Mouse (Mus musculus): Measurements from ENCODE around the gene Col13a1.
A peak's percentile ranks its signal among the peaks of the same experiment; 100 is the strongest.

Gene Col13a1

DNA sequence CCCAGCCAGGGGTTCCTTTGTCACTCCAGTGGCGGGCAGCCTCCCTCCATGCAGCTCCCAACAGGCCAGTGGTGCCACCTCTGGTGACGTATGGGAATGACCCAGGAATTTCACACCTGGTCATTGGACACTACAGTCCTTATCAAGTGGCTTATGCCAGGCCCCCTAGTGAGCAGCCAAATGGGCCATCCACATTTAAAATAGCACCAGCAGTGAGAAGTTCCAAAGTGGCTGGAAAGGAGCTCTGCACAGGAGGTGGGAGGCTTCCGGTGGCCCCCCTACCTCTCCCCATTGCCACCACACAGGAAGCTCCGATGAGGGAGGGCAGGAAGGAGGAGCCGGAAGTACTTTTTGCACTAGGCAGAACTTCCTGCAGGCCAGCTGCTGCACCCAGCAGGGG is 72.7 kb downstream of the Col13a1 start:
- no peak for DNase-seq (ENCODE audit: low read depth, low spot score)

DNA sequence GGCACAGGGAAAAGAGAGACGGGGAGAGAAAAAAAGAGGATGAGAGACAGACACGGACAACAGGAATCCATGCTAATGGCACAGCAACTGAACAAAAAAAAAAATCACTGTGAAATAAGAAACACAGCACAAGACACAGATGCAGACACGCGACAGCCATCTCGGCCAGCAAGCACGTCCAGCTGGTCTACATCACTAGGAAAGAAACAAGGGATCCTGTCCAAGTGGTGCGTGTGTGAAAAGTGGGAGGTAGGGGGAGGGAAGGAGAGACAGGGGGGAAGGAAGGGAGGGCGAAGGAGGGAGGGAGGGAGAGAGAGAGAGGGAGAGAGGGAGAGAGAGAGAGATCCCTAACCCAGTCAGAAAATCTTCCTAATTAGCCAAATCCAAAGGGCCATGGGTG is 73.6 kb downstream of the Col13a1 start:
- no peak for DNase-seq (ENCODE audit: low read depth, low spot score)

DNA sequence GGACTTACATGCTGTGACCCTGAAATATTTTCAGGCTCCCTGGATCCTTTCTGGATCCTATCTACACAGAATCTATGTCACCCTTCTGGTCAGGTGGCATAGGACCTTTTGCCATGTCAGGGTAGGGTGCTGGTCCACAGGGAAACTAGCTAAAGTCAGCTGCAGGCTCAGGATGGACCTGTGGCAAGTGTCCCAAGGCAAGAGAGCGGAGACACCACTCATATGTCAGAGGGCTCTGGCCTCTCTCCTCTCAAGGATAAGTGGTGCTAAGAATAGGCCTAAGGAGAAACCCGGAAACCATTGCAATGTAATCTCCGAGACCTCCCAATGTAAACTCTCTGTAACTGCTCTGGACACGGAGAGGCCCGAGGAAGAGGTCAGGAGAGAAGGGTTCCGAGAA is 80.8 kb downstream of the Col13a1 start:
- DNase-seq (ENCODE audit: low read depth, low spot score), result no peak

DNA sequence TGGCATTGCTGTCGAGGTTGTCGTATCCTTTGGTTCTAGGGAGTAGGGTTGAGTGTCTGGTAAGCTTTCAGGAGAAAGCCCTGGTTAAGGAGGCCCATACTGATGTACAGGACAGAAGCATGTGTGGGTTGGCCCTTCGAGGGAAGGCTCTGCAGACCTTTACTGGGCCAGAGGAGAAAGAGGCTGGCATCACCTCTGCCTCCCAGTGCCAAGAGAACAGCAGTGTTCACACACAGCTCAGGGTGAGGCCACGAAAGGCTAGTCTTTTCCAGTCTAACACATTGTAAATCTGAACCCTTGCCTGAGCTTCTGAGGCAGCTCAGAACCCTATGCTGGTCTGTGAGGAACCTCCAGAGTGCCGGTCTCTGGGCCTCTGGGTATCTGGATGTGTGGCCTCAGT is 84.3 kb downstream of the Col13a1 start:
- no peak for DNase-seq (ENCODE audit: low read depth, low spot score)

DNA sequence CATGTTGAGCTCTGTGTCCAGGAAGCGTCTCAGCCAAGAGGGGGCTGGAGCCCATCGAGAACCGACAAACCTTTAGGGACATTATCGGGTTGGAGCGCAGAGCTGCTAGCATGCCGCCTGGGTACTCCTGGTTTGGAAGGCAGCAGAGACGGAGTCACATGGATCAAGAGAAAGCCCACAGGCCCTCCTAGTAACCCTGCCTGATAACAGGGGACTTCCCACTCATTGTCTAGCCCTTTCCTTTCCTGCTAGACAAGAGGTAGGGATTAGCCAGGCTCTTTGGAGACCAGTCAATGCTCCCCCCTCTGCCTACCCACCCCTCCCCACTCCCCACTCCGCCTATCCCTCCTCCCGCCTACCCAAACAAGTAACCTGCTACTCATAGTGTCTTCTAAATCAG is 87.8 kb downstream of the Col13a1 start:
- no peak for DNase-seq (ENCODE audit: low read depth, low spot score)

DNA sequence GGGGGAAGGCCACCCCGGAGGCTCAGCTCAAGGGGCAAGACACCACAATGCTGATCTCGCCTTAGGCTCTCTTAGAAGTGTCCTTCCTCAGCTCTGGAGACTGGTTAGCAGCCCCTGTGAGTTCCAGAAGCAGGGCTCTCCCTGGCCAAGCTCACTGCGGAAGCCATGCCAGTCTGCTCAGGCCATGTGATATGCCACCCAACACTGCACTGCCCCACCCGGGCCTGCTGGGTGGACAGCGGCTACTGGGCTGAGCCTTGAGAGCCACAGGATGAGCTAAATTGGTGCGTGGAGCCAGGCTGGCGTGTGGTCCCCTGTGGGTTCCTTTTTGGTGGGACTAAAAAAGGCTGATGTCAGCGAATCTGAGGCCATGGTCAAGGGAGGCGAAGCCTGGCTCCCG is 88.6 kb downstream of the Col13a1 start:
- no peak for DNase-seq (ENCODE audit: low read depth, low spot score)

DNA sequence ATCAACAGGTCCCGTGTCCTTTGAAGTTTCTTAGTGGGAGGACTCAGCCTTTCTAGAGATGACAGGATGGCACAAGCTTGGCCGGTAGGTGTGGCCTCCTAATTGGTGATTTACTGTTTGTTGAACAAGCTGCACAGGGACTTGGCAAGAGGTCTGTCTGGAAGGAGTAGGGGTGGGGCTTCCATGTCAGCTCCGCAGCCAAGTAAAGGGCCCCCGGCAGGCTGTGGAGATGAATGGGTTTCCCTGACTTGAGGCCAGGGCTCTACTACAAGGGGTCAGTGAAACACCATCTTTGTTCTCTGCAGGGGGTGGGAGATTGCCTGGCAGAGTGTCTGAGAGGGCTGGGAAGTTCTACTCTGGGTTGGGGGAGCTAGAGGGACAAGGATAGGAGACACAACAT is 99.5 kb downstream of the Col13a1 start:
- DNase-seq (ENCODE audit: low read depth, low spot score), result no peak

DNA sequence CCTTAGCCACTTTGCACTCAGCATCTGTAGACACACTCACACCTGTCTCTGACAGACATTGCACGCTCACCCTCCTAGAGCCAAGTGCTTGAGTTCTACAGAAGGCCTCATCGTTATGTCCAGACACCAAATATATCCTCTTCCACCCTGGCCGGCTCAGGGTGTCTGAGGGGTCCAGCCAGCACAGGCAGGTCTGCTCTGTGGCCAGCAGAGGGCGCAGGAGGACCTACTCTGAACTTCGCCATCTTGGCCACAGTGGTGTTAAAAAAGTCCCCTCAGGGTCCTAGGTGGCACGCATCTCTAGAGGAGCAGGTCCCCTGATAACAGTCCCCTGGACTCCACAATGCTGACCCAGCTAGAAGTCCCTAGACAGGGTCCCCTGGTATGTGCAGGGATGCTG is 101.1 kb downstream of the Col13a1 start:
- peak; percentile 1 for DNase-seq (ENCODE audit: low read depth, low spot score)

DNA sequence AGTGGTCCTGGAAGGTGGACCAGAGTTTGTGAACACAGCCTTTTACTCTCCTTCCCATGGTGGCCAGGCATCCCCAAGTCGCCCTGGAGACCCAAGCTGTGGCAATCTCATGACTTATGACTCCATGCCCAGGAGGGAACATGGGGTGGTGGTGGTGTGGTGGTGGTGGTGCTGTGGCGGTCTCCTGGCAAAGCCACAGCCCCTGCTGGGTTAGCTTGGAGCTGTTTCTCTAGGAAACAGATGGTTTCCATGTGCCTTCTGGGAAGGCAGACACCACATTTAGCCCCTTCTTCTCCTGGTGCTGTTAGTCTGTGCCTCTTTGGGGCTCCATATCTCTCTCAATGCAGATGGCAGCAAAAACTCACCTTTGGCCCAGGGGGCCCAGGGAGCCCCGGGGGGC is 109.1 kb downstream of the Col13a1 start:
- no peak for DNase-seq (ENCODE audit: low read depth, low spot score)

DNA sequence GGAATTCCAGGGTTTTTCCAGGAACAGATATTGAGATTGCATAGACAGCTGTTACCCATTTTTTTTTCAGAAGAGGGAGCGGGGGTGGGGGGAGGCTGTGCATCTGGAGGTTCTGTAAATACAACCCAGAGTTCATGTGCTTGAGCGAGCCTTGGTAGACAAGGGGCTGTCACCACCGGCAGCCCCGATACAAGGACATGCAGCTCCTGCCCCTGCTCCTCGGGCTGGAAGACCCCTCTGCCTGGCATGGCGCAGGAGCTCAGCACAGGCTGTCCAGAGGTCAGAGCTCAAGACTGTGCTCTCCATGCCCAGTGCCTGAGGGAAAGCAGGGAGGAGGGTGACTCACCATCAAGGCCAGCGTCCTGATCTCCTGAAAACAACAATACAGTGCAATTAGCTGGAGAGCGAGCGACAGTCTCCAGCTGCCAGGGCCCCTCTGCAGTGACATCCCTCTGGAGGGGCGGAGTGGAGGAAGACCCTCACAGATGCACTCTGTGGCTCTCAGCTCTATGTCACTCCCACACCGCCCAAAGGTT is 112.8 kb downstream of the Col13a1 start:
- DNase-seq (ENCODE audit: low read depth, low spot score), result no peak

DNA sequence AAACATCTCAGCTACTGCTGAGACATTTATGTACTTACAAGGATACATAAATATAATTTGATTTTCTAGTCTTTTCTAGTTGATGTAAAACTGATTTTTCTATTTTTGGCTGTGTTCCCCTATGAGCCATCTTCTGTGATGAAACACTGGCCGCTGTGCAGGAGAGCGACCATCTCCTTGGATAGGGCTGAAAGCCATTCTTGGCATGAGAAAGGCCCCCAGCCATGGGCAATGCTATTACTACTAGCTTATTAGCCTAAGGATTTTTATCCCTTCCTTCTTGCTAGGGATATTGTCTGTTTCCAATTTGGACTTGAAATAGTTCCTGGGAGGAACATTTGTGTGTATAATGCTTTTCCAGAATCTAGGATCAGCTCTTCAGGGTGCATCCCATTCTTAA is 119.5 kb downstream of the Col13a1 start:
- no peak for DNase-seq (ENCODE audit: low read depth, low spot score)

DNA sequence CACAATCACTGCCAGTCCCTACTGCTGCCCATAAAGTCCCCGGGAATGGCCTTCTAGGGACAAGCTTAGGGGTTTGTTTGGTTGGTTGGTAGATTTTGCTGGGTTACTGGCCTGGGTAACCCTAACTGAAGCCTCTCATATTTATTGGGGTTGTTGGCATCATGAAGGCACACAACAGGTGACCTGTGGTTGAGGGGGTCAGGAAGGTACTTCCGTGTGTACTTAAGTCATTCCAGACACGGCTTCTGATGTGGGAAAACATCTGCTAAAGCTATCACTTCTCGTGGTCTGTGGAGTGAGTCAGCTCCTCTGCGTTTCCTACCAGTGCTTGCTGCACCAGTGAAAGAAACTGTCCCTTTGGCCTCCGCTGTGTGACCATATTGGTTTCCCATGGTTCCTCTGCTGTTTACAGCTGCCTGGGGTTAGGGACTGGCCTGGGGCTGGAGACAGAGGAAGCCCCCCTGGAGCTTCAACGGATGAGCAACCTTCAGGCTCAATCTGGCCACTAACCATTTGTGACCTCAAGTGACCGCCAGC is 123.7 kb downstream of the Col13a1 start:
- no peak for DNase-seq (ENCODE audit: low read depth, low spot score)

DNA sequence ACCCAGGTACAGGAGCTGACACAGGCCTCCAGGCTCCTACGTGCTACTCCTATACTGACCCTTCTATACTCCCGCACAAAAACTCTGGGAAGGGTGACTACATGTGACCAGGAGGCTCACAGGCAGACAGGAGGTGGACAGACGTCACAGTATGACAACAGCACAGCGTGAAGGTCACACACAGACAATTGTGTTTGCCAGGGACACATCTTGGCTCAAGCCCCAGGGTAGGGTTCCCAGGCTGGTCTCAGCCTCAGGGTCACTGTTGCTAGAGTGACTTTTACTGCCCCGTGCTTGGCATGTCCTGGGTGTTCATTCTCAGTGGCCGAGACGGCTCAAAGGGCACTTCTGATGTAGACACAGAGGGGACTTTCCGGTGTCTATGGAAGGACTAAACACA is 126.1 kb downstream of the Col13a1 start:
- no peak for DNase-seq (ENCODE audit: low read depth, low spot score)

DNA sequence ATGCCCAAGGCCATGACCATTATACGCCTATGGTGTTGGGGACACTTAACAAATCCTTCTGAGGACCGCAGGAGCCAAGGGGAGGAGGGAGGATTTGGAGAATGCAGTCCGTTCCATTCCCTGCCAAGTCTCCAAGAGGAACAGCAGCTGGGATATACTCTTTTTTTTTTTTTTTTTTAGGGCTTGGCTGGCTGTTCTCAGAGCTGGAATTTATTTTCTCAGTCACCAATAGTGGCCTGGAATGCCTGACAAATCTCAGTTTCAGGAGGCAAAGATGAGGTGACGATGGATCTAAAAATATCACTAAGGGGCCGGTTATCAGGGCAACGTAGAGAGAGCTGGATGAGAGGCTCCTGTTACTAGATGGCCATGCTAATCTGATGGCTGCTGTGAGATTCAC is 130.4 kb downstream of the Col13a1 start:
- DNase-seq (ENCODE audit: low read depth, low spot score), result no peak

DNA sequence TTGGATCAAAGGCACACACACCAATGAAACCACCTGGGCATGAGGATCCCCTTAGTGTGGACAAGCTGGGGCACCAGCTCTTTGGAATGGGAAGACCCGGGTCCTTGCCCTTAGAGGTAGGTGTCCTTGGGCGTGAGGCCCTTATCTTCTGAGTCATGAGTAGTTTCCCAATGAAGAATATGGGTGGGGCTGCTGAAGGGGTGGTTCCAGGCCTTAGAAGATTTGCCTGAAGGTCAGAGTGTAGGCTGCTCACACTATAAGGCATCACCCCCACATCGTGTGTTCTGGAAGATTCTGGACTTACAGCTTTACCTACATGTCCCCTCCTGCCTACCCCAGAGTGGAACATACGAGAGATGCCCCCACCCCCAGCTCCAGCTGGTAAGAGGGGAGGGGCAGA is 133.4 kb downstream of the Col13a1 start:
- DNase-seq (ENCODE audit: low read depth, low spot score), result no peak

DNA sequence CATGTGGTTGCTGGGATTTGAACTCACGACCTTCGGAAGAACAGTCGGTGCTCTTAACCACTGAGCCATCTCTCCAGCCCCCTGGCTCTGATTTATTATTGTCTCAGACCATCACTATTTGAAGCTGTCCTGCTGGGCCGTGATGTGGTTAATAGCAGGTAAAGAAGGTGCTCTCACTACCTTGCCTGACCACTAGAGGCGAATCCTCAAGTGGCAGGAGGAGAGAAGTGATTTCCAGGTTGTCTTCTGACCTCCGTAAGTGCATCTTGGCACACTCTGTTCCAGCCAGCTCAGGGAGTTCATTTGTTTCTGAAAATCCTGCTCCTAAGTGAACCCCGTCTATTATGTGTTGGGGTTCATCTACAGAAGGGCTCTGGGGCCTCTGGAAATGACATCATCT is 134.4 kb downstream of the Col13a1 start:
- no peak for DNase-seq (ENCODE audit: low read depth, low spot score)

DNA sequence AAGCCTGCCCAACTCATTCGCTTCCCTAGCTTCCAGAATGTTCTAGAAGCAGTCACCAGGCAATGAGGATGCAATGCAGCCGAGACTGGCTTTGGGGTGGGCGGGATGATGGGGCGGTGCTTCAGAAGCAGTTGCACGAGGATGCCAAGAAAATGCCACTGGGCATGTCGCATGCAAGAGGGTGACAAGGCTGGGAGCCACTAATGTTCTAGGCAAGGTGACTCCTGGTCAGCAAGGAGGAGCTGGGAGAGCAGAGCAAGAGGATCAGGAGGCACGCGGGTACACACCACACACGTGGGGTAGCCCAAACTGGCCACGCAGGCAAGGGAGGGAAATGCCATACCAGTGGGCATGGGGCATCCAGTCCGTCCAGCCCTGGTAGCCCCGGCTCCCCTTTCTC is 136.6 kb downstream of the Col13a1 start:
- DNase-seq (ENCODE audit: low read depth, low spot score), result no peak

DNA sequence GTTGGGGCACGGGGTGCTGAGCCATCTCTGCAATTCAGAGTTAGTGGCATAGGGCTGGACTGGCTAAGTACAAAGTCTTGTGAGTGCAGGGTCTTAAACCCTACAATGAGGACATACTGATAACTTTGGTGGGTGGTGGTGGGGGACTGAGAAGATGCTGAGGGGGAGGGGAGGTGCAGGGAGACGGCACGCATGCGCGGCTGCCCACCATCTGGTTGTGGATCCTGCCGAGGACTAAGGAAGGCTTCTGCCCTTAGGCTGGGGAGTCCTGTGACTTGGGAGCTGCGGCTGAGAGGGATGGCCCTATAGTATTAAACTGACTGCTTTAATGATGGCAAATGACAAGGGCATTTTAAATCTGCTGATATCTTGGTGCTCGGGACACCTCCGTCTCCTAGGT is 139.6 kb downstream of the Col13a1 start:
- DNase-seq (ENCODE audit: low read depth, low spot score), result no peak

DNA sequence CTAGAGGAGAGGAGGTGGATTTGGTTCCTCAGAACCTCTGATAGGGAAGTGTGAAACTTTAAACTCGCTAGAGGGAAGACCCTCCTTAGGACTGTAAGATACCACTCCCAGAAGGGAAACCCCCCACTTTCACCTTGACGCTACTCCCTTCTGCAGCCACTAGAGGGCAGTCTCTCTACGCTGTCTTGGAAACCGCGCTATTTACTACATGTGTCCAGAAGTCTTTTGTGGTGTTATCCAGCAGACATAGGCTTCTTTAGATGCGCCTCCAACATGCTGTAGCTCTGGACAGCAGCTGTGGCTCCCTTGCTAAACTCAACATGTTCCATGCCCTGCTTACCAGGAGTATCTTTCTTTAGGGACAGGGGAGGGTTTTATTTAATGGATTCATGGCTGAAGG is 140.1 kb downstream of the Col13a1 start:
- peak; percentile 2 for DNase-seq (ENCODE audit: low read depth, low spot score)

DNA sequence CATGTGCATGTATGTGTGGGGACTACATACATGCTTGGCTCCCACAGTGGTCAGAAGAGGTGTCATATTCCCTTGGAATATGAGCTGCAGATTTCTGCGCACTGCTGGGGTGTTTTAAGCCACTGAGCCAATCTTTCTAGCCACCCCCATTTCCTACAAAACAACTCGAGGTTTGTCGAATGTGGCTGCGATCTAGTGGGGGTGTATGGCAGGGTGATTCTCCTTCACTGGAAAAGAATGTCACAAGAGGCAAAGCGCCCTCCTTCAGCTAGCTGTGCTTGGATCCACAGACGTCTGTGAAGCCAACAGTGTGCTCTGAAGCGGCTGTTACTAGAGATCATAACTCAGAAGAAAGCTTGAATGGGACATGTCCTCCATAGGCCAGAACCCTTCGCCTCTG is 141.6 kb downstream of the Col13a1 start:
- no peak for DNase-seq (ENCODE audit: low read depth, low spot score)

DNA sequence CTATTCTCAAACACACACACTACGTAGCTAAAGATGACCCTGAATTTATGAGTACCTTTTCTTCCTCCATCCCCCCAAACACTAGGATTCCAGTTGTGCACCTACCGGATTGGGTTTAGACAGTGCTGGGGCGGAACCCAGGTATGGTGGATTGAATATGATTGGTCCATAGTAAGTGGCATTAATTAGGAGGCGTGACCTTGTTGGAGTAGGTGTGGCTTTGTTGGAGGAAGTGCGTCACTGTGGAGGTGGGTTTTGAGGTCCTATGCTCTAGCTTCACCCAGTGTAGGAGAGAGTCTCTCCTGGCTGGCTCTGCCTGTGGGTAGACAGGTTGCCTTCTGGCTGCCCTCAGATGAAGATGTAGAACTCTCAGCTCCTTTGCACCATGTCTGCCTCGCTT is 144.6 kb downstream of the Col13a1 start:
- no peak for DNase-seq (ENCODE audit: low read depth, low spot score)

DNA sequence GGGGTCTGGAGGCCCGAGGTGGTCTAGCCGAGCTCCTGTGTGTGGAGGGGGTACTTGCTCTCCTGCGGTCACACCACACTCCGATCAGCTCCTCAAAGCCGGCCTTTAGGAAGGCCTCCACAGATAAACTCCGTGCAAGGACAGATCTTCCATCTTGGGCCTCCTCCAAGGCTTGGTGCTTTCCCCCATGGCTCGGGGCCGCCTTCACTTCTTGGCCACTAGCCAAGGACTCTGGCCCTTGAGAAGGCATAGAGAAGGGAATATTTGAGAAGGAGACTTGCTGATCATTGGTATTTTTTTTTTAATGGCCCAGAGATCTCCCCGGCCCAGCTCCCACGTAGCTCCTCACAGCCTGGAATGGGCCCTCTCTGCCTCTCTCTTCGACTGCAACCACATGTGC is 146.2 kb downstream of the Col13a1 start:
- no peak for DNase-seq (ENCODE audit: low read depth, low spot score)

DNA sequence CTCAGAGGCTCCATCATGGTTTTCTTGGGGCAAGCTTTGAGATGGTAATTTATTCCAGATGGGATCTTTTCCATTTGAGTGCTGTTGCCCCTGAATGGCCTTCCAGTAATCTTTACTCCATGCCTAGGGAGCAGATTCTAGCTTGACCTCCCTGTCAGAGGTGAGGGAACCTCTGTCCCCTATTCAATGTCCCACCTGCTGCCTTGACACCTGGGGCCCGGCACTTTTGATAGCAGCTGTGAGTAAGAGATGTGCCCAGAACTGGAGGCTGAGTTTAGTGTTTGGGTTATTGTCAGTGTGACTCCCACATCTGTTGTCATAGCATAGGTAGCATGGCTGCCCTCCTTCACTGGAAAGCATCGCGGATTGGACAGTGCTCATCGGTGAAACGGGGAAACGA is 147.2 kb downstream of the Col13a1 start:
- DNase-seq (ENCODE audit: low read depth, low spot score), result no peak

DNA sequence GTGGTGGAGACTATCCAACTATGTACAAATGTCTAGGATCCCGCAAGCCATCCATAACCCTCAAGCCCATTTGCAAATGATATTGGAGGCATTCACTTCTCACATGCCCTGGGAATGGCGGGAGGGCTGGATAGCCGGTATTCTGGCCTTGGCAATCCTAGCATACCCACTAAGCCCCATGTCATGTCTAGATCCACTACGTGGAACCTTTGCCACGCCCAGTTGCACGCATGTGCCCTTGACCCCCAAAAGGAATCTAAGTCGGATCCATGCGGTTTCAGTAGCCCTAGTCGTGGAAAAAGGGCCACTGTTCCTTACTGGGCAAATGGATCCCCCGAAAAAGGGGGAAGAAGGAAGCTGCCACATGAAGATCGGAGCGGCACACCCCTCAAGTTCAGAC is 147.7 kb downstream of the Col13a1 start:
- no peak for DNase-seq (ENCODE audit: low read depth, low spot score)

All from c-Kit-negative CD71-positive TER-119-positive erythroid progenitor cells, embryonic 14.5 days (primary cell).